Mouse (Mus musculus) G1E (cell line): Measurements from ENCODE around the gene Lzts2.

Experiments used
- CTCF ChIP-seq: IDR thresholded peaks from 2 replicates; pipeline ENCODE4 v1.5.1; 2012; ENCODE audit warnings: low read depth, low read length, inconsistent platforms, mixed read lengths
- GATA1 ChIP-seq: IDR thresholded peaks from 2 replicates; pipeline ENCODE4 v1.6.1; 2012; ENCODE audit warnings: borderline replicate concordance, low read length, inconsistent platforms, mixed read lengths
- TAL1 ChIP-seq: conservative IDR thresholded peaks from 2 replicates; pipeline ENCODE4 v1.6.1; 2012; ENCODE audit warnings: low read depth, low read length, inconsistent platforms, mixed read lengths

DNA sequence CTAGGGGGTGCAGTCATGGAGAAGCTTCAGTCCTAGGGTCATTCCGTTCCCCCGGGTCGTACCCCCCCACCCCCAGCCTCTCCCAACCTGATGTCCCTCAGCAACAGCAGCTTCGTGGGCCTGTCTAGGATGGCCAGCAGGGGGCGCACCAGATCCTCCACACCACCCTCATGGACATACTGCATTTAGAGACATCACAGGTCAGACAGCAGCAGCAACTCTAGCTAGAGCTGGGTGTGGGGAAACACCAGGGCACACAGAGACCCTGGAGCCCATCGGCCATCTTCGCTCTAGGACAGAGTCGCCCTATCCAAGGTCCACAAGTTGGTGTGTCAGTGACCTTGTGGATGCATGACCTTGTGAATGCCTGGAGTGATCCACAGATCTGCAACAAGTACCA lies 15.9 kb downstream of the Lzts2 start:
- peak; percentile 83; the same call in 1 of the 2 replicates for TF ChIP-seq CTCF
- TF ChIP-seq GATA1, result no peak
- no peak for TF ChIP-seq TAL1
